Mouse (Mus musculus): ENCODE results near the gene Fahd1. TPM values are rescaled to one million over a fixed set of nuclear protein-coding genes. Genes with fewer than 3 reads are reported as not detected.

The Fahd1 gene
- total and polyA plus RNA-seq, 3 experiments: 5.2 to 8.0 (median 6.3) TPM

- H3K27ac ChIP-seq (ENCODE audit: insufficient read depth, low read depth): no peak overlapping the region
- H3K27me3 ChIP-seq (replicated peaks): no peaks in the 10 kb centered on the region
- dilution Hi-C loops (cut with MboI; ENCODE audit: extremely low pct_ligation_motif_present, extremely low pct_unique_long_range_greater_than_20kb, low sequenced_read_pairs): no loop called here
- no peaks in the 10 kb centered on the region for H3K9me3 ChIP-seq (replicated peaks; ENCODE audit: low read length)
- no peak overlapping the region for H3K9ac ChIP-seq (ENCODE audit: insufficient read depth, low read depth)
- no peak for DNase-seq (ENCODE audit: extremely low read depth)
- no peak overlapping the region for H3K4me2 ChIP-seq (ENCODE audit: insufficient read depth, low read depth, poor library complexity, severe bottlenecking)
- in situ Hi-C loops (cut with MboI; ENCODE audit: low pct_ligation_motif_present, low pct_unique_long_range_greater_than_20kb, low sequenced_read_pairs): no loop called here
- H3K36me3 ChIP-seq (replicated peaks in 1 of 2; ENCODE audit: control insufficient read depth in 1 of 2, insufficient read depth in 1 of 2, low read length in 1 of 2): peaks cover 32 to 71% of the 10 kb centered on the region in 2 experiments
- peaks cover 16 to 44% of the 10 kb centered on the region in 2 experiments for H3K4me1 ChIP-seq (ENCODE audit: control insufficient read depth in 1 of 2, insufficient read depth in 2 of 2)
- no peaks in the 10 kb centered on the region; the same call in 1 of the 2 replicates for H3K79me2 ChIP-seq (replicated peaks; ENCODE audit: control insufficient read depth, extremely low read depth, insufficient read depth, poor library complexity, severe bottlenecking)
- no peak overlapping the region for H3K4me3 ChIP-seq (replicated peaks in 1 of 3; ENCODE audit: low read depth in 2 of 3, low read length in 2 of 3, poor library complexity in 1 of 3)
- TF ChIP-seq ELF1 (IDR thresholded peaks at IDR 0.05; ENCODE audit: low read depth, low read length): no peak
Measured at GRCm38 (mm10) chr17:24860076-24860475, 9.9 kb upstream of the Fahd1 start.

- DNase-seq (ENCODE audit: extremely low read depth): no peak
Measured at GRCm38 (mm10) chr17:24858967-24859366, 8.8 kb upstream of the Fahd1 start.

GRCm38 (mm10) chr17:24857831-24858470, 7.8 kb upstream of the Fahd1 start:
- in situ Hi-C loops (cut with MboI; ENCODE audit: low pct_ligation_motif_present, low pct_unique_long_range_greater_than_20kb, low sequenced_read_pairs) (no loop called here), dilution Hi-C loops (cut with MboI; ENCODE audit: extremely low pct_ligation_motif_present, extremely low pct_unique_long_range_greater_than_20kb, low sequenced_read_pairs) (no loop called here)
- Histone ChIP-seq H3K9me3 (replicated peaks; ENCODE audit: low read length) (no peaks in the 10 kb centered on the region), H3K9ac (ENCODE audit: insufficient read depth, low read depth) (no peak overlapping the region), H3K36me3 (replicated peaks in 1 of 2; ENCODE audit: control insufficient read depth in 1 of 2, insufficient read depth in 1 of 2, low read length in 1 of 2) (peaks cover 38 to 60% of the 10 kb centered on the region in 2 experiments), H3K4me3 (replicated peaks in 1 of 3; ENCODE audit: low read depth in 2 of 3, low read length in 2 of 3, poor library complexity in 1 of 3) (no peak overlapping the region), H3K79me2 (replicated peaks; ENCODE audit: control insufficient read depth, extremely low read depth, insufficient read depth, poor library complexity, severe bottlenecking) (no peaks in the 10 kb centered on the region; the same call in 1 of the 2 replicates), H3K4me2 (ENCODE audit: insufficient read depth, low read depth, poor library complexity, severe bottlenecking) (no peak overlapping the region), H3K27ac (ENCODE audit: insufficient read depth, low read depth) (no peak overlapping the region), H3K4me1 (ENCODE audit: control insufficient read depth in 1 of 2, insufficient read depth in 2 of 2) (peaks cover 16 to 47% of the 10 kb centered on the region in 2 experiments), H3K27me3 (replicated peaks) (no peaks in the 10 kb centered on the region)
- no peak for DNase-seq (ENCODE audit: extremely low read depth)
- TF ChIP-seq SIN3A (IDR thresholded peaks at IDR 0.05; ENCODE audit: low read length) (no peak), CHD1 (IDR thresholded peaks at IDR 0.05; ENCODE audit: low read depth, low read length) (no peak), MAZ (IDR thresholded peaks at IDR 0.05; ENCODE audit: low read depth, low read length) (no peak), NRF1 (IDR thresholded peaks at IDR 0.05; ENCODE audit: low read depth, low read length) (no peak), E2F4 (IDR thresholded peaks at IDR 0.05; ENCODE audit: insufficient replicate concordance, low read depth, low read length) (no peak), JUN (IDR thresholded peaks at IDR 0.05; ENCODE audit: insufficient read depth, low read depth, low read length) (no peak), EP300 (IDR thresholded peaks at IDR 0.05; ENCODE audit: low read length) (no peak), CHD2 (IDR thresholded peaks at IDR 0.05; ENCODE audit: low read length) (no peak), MAX (IDR thresholded peaks at IDR 0.05; ENCODE audit: low read length) (no peak), KAT2A (IDR thresholded peaks at IDR 0.05; ENCODE audit: insufficient replicate concordance, low read length) (no peak)

More at GRCm38 (mm10) chr17:24858967-24859366, 8.8 kb upstream of the Fahd1 start:
- H3K36me3 ChIP-seq (replicated peaks in 1 of 2; ENCODE audit: control insufficient read depth in 1 of 2, insufficient read depth in 1 of 2, low read length in 1 of 2): peaks cover 32 to 62% of the 10 kb centered on the region in 2 experiments
- in situ Hi-C loops (cut with MboI; ENCODE audit: low pct_ligation_motif_present, low pct_unique_long_range_greater_than_20kb, low sequenced_read_pairs): no loop called here
- H3K4me1 ChIP-seq (ENCODE audit: control insufficient read depth in 1 of 2, insufficient read depth in 2 of 2): peaks cover 16 to 47% of the 10 kb centered on the region in 2 experiments
- H3K27ac ChIP-seq (ENCODE audit: insufficient read depth, low read depth): no peak overlapping the region
- H3K9ac ChIP-seq (ENCODE audit: insufficient read depth, low read depth): no peak overlapping the region
- no peaks in the 10 kb centered on the region; the same call in 1 of the 2 replicates for H3K79me2 ChIP-seq (replicated peaks; ENCODE audit: control insufficient read depth, extremely low read depth, insufficient read depth, poor library complexity, severe bottlenecking)
- TF ChIP-seq MYC (IDR thresholded peaks at IDR 0.05; ENCODE audit: low read depth, low read length): no peak
- TF ChIP-seq TCF12 (IDR thresholded peaks at IDR 0.05; ENCODE audit: low read depth, low read length): no peak
- no peak for TF ChIP-seq ZNF384 (IDR thresholded peaks at IDR 0.05; ENCODE audit: low read depth, low read length)
- TF ChIP-seq RAD21 (IDR thresholded peaks at IDR 0.05; ENCODE audit: low read depth, low read length): no peak
- no peak for TF ChIP-seq PAX5 (IDR thresholded peaks at IDR 0.05; ENCODE audit: low read length)
- no peak for TF ChIP-seq USF1 (IDR thresholded peaks at IDR 0.05; ENCODE audit: low read depth, low read length)
- TF ChIP-seq ZMIZ1 (IDR thresholded peaks at IDR 0.05; ENCODE audit: low read depth, low read length): no peak
- no peak for TF ChIP-seq SMC3 (IDR thresholded peaks at IDR 0.05; ENCODE audit: low read depth, low read length)
- no peak for TF ChIP-seq CTCF (conservative IDR thresholded peaks at IDR 0.05 in 1 of 2, IDR thresholded peaks at IDR 0.05 in 1 of 2; ENCODE audit: low read depth in 2 of 2, low read length in 2 of 2)
- TF ChIP-seq ZKSCAN1 (IDR thresholded peaks at IDR 0.05; ENCODE audit: borderline replicate concordance, low read depth, low read length): no peak
- TF ChIP-seq NRF1 (IDR thresholded peaks at IDR 0.05; ENCODE audit: low read depth, low read length): no peak
- TF ChIP-seq TBP (conservative IDR thresholded peaks at IDR 0.05; ENCODE audit: low read depth, low read length): no peak
- H3K9me3 ChIP-seq (replicated peaks; ENCODE audit: low read length): no peaks in the 10 kb centered on the region
- no peak overlapping the region for H3K4me3 ChIP-seq (replicated peaks in 1 of 3; ENCODE audit: low read depth in 2 of 3, low read length in 2 of 3, poor library complexity in 1 of 3)
- H3K27me3 ChIP-seq (replicated peaks): no peaks in the 10 kb centered on the region
- dilution Hi-C loops (cut with MboI; ENCODE audit: extremely low pct_ligation_motif_present, extremely low pct_unique_long_range_greater_than_20kb, low sequenced_read_pairs): no loop called here
- no peak overlapping the region for H3K4me2 ChIP-seq (ENCODE audit: insufficient read depth, low read depth, poor library complexity, severe bottlenecking)

Data from CH12.LX (cell line).